Mouse (Mus musculus): Measurements from ENCODE around the gene Vegfc. TPM values are rescaled to one million over a fixed set of nuclear protein-coding genes. Genes with fewer than 3 reads are reported as not detected.
A peak's percentile ranks its signal among the peaks of the same experiment; 100 is the strongest.

Gene Vegfc
- 14.5 and 14.8 TPM in 2 replicates for polyA plus RNA-seq (2014; fragmentation: Nextera tagmentation; extraction: Ambion mirVana)

- Histone ChIP-seq H3K4me3 (ENCODE audit: low read depth, low read length) (peak within 1 kb of the TSS; percentile 74), H3K4me1 (ENCODE audit: insufficient read depth) (no peaks in the 10 kb centered on the region), H3K36me3 (ENCODE audit: insufficient read depth) (no peaks in the 10 kb centered on the region), H3K9ac (peak within 1 kb of the TSS; percentile 83), H3K4me2 (peak within 1 kb of the TSS; percentile 82), H3K27ac (ENCODE audit: low read depth) (peak within 1 kb of the TSS; percentile 80), H3K9me3 (ENCODE audit: low read depth, low read length) (no peaks in the 10 kb centered on the region), H3K27me3 (ENCODE audit: insufficient read depth, low read length) (no peaks in the 10 kb centered on the region)
- TF ChIP-seq CTCF (IDR thresholded peaks at IDR 0.05; ENCODE audit: low read depth): no peak
- WGBS: under 1% methylated on average over 57 of the region's 79 CpGs
- ATAC-seq (ENCODE audit: insufficient read depth) (peak; percentile 76), DNase-seq (peak; percentile 67)
Observed at GRCm38 (mm10) chr8:54077271-54078120, at the start of gene Vegfc. Gene Vegfc, plus strand, starts transcription at chr8:54077606.

GRCm38 (mm10) chr8:54034584-54034983 is 42.8 kb upstream of the Vegfc start:
- no peak overlapping the region for H3K4me2 ChIP-seq
- H3K36me3 ChIP-seq (ENCODE audit: insufficient read depth): no peaks in the 10 kb centered on the region
- no peaks in the 10 kb centered on the region for H3K27me3 ChIP-seq (ENCODE audit: insufficient read depth, low read length)
- 84% methylated on average over 1 of the region's 1 CpGs for WGBS
- no peaks in the 10 kb centered on the region for H3K9me3 ChIP-seq (ENCODE audit: low read depth, low read length)
- no peak overlapping the region for H3K27ac ChIP-seq (ENCODE audit: low read depth)
- no peak for TF ChIP-seq CTCF (IDR thresholded peaks at IDR 0.05; ENCODE audit: low read depth)
- DNase-seq (no peak), ATAC-seq (ENCODE audit: insufficient read depth) (no peak)
- H3K9ac ChIP-seq: no peak overlapping the region
- H3K4me3 ChIP-seq (ENCODE audit: low read depth, low read length): no peak overlapping the region
- H3K4me1 ChIP-seq (ENCODE audit: insufficient read depth): no peaks in the 10 kb centered on the region

DNA sequence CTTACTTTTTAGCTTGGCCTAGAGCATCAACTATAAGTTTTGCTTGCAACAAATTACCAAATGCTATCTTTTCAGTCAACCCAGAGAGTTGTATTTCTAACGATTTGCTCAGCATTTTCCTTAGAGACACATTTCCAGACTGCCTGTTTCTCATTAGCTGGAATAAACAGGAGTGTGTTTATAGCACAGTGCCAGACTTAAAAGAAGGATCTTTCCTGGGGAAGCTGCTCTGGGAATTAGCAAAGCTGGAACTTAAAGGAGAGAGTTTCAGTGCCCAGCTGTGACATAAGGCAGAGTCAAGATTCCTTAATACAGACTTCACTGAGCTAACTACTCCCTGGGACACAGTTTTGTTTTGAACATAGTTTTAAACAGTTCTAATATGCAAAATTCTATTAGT is 34.8 kb upstream of the Vegfc start:
- no peaks in the 10 kb centered on the region for H3K36me3 ChIP-seq (ENCODE audit: insufficient read depth)
- H3K4me2 ChIP-seq: no peak overlapping the region
- H3K4me1 ChIP-seq (ENCODE audit: insufficient read depth): no peaks in the 10 kb centered on the region
- WGBS: 25% methylated on average over 1 of the region's 1 CpGs
- peak; percentile 10 for DNase-seq
- no peak overlapping the region for H3K27ac ChIP-seq (ENCODE audit: low read depth)
- H3K4me3 ChIP-seq (ENCODE audit: low read depth, low read length): no peak overlapping the region
- no peak for TF ChIP-seq CTCF (IDR thresholded peaks at IDR 0.05; ENCODE audit: low read depth)
- H3K9ac ChIP-seq: no peak overlapping the region
- no peak for ATAC-seq (ENCODE audit: insufficient read depth)
- H3K27me3 ChIP-seq (ENCODE audit: insufficient read depth, low read length): no peaks in the 10 kb centered on the region
- H3K9me3 ChIP-seq (ENCODE audit: low read depth, low read length): no peaks in the 10 kb centered on the region

GRCm38 (mm10) chr8:54043468-54043867 is 33.9 kb upstream of the Vegfc start:
- no peak overlapping the region for H3K9ac ChIP-seq
- H3K4me2 ChIP-seq: no peak overlapping the region
- no peaks in the 10 kb centered on the region for H3K27me3 ChIP-seq (ENCODE audit: insufficient read depth, low read length)
- no peak overlapping the region for H3K27ac ChIP-seq (ENCODE audit: low read depth)
- H3K9me3 ChIP-seq (ENCODE audit: low read depth, low read length): no peaks in the 10 kb centered on the region
- H3K36me3 ChIP-seq (ENCODE audit: insufficient read depth): no peaks in the 10 kb centered on the region
- no peaks in the 10 kb centered on the region for H3K4me1 ChIP-seq (ENCODE audit: insufficient read depth)
- peak; percentile 27; the same call in 1 of the 2 replicates for TF ChIP-seq CTCF (IDR thresholded peaks at IDR 0.05; ENCODE audit: low read depth)
- no peak overlapping the region for H3K4me3 ChIP-seq (ENCODE audit: low read depth, low read length)
- 86% methylated on average over 1 of the region's 1 CpGs for WGBS
- DNase-seq: no peak
- ATAC-seq (ENCODE audit: insufficient read depth): no peak

- no peak for DNase-seq
- no peaks in the 10 kb centered on the region for H3K4me1 ChIP-seq (ENCODE audit: insufficient read depth)
- no peaks in the 10 kb centered on the region for H3K36me3 ChIP-seq (ENCODE audit: insufficient read depth)
- no peak overlapping the region for H3K27ac ChIP-seq (ENCODE audit: low read depth)
- no peak overlapping the region for H3K9ac ChIP-seq
- no peak for ATAC-seq (ENCODE audit: insufficient read depth)
- H3K4me3 ChIP-seq (ENCODE audit: low read depth, low read length): no peak overlapping the region
- H3K27me3 ChIP-seq (ENCODE audit: insufficient read depth, low read length): no peaks in the 10 kb centered on the region
- H3K9me3 ChIP-seq (ENCODE audit: low read depth, low read length): no peaks in the 10 kb centered on the region
- H3K4me2 ChIP-seq: no peak overlapping the region
- TF ChIP-seq CTCF (IDR thresholded peaks at IDR 0.05; ENCODE audit: low read depth): no peak
- 56% methylated on average over 1 of the region's 1 CpGs for WGBS
Observed at GRCm38 (mm10) chr8:54053210-54053609, 24.2 kb upstream of the Vegfc start.

GRCm38 (mm10) chr8:54065492-54065891 is 11.9 kb upstream of the Vegfc start:
- 17% methylated on average over 4 of the region's 4 CpGs for WGBS
- Histone ChIP-seq H3K27ac (ENCODE audit: low read depth) (no peak overlapping the region), H3K9ac (no peak overlapping the region), H3K4me2 (no peak overlapping the region), H3K4me3 (ENCODE audit: low read depth, low read length) (no peak overlapping the region), H3K9me3 (ENCODE audit: low read depth, low read length) (no peaks in the 10 kb centered on the region), H3K4me1 (ENCODE audit: insufficient read depth) (no peaks in the 10 kb centered on the region), H3K27me3 (ENCODE audit: insufficient read depth, low read length) (no peaks in the 10 kb centered on the region), H3K36me3 (ENCODE audit: insufficient read depth) (no peaks in the 10 kb centered on the region)
- no peak for TF ChIP-seq CTCF (IDR thresholded peaks at IDR 0.05; ENCODE audit: low read depth)
- DNase-seq (peak; percentile 37), ATAC-seq (ENCODE audit: insufficient read depth) (no peak)

DNA sequence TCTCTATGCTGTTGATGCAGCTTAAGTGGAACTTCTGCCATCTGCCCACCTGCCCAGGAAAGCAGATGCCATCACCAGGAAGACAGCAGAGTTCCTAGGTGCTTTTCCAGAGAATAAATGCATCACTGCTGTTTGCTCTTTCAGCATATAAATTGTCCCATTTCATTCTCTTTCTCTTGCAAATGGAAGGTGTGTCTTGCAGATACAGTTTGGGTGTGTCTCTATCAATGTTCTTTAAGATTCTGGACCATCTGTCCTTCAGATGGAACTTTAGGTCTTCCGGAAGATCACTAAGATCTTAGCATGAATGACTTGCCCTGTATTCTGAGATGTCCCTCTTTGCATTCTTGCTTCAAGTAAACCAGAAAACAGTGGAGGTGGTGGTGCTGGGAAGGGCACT is 1.1 kb upstream of the Vegfc start:
- H3K4me1 ChIP-seq (ENCODE audit: insufficient read depth): no peaks in the 10 kb centered on the region
- DNase-seq (no peak), ATAC-seq (ENCODE audit: insufficient read depth) (no peak)
- peak overlapping the region; percentile 82 for H3K4me2 ChIP-seq
- H3K36me3 ChIP-seq (ENCODE audit: insufficient read depth): no peaks in the 10 kb centered on the region
- no peaks in the 10 kb centered on the region for H3K9me3 ChIP-seq (ENCODE audit: low read depth, low read length)
- H3K4me3 ChIP-seq (ENCODE audit: low read depth, low read length): peak overlapping the region; percentile 74
- H3K27me3 ChIP-seq (ENCODE audit: insufficient read depth, low read length): no peaks in the 10 kb centered on the region
- WGBS: 52% methylated on average over 1 of the region's 1 CpGs
- H3K27ac ChIP-seq (ENCODE audit: low read depth): no peak overlapping the region
- H3K9ac ChIP-seq: no peak overlapping the region
- TF ChIP-seq CTCF (IDR thresholded peaks at IDR 0.05; ENCODE audit: low read depth): no peak

Data from lung, embryonic 14.5 days (tissue).